Mouse (Mus musculus) CH12.LX (cell line): ENCODE measurements around the gene Msi2.

Experiments used
- CTCF ChIP-seq, 2 experiments: IDR thresholded peaks in 1 of 2; conservative IDR thresholded peaks in 1 of 2; 2 replicates each; pipeline ENCODE4 v1.5.1; 2011 to 2012; ENCODE audit warnings: low read depth in 2 of 2, low read length in 2 of 2, improper control_type of control experiment in 1 of 2, inconsistent platforms in 1 of 2, mild to moderate bottlenecking in 1 of 2, moderate library complexity in 1 of 2
- EP300 ChIP-seq: IDR thresholded peaks from 2 replicates; pipeline ENCODE4 v1.6.1; 2011; ENCODE audit warnings: low read length, improper control_type of control experiment
- ETS1 ChIP-seq: conservative IDR thresholded peaks from 2 replicates; pipeline ENCODE4 v1.6.1; 2012; ENCODE audit warnings: low read depth, mild to moderate bottlenecking, inconsistent platforms, low read length, improper control_type of control experiment, moderate library complexity
- MEF2A ChIP-seq: IDR thresholded peaks from 2 replicates; pipeline ENCODE4 v1.6.1; 2014; ENCODE audit warnings: low read depth, mild to moderate bottlenecking, inconsistent platforms, low read length, improper control_type of control experiment, borderline replicate concordance
- ZC3H11A ChIP-seq: IDR thresholded peaks from 2 replicates; pipeline ENCODE4 v1.6.1; 2012; ENCODE audit warnings: low read depth, mild to moderate bottlenecking, inconsistent platforms, low read length, improper control_type of control experiment

DNA sequence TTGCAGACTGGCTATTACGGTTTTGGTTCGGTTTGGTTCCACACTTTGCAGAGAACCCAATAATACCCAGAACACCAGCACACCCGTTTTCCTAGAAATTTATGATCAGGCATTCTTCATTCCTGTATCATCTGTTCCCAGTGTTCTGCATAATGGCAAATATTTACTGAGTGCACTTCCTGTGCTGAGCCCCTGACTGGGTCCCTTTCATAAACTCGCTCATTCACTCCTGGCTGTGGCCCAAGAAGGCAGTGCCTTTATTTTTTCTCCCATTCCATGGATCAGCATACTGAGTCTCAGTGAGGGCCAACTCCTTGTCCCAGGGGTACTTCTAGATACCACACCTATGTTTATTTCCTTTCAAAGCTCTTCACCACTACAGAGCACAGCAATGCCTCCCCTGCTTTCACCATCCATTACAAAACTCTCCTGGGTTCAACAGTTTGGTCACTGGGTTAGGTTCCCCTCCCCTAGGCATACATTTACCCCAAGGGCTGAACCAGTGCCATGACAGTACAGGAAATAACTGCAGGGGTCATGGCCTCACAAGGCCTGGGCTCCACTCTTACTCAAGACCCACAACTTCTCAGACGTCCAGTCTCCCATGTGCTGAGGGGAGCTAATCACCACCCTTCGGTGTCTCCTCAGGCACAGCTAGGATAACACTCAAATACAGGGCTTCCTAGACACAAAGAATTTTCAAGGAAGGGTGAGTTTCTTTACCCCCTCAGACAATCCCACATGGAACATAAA lies 160.3 kb downstream of the Msi2 start:
- TF ChIP-seq EP300 (no peak; the same call in 1 of the 2 replicates), CTCF (conservative IDR thresholded peaks at IDR 0.05 in 1 of 2, IDR thresholded peaks at IDR 0.05 in 1 of 2; ENCODE audit: low read depth in 2 of 2, low read length in 2 of 2) (no peak), MEF2A (no peak), ZC3H11A (no peak), ETS1 (no peak)
